8 mouse cellular contexts compared by ENCODE assay signal in the genomic region with DNA sequence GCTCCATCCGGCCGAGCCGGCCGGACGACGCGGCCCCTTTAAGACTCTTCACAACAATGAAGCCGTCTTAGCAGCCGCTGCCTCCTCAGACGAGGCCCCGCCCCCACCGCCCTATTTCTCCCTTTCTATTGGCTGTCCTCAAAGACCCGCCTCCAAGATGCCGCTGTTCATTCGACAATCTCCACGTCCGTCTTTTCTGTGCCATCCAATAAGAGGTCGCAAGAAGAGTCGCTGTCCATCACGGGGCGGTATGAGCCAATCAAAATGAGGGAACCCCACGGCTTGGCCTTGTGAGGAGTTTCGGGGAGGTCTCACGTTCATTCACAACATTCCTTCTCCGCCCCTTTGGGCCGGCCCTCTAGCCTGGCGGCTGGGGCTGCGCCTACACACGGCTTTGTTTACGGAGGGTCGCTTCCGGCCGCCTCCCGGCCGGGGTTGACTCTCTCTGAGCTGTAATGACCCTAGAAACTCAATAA. TPM values are rescaled to one million over a fixed set of nuclear protein-coding genes. Genes with fewer than 3 reads are reported as not detected.
DNase-seq lines count a peak whose midpoint lies in the region; ATAC-seq lines count a peak whose summit lies in the region.

Zswim4 (minus strand) TSS at position 58 of the 476 bp plus-strand sequence.

- H3K9ac ChIP-seq in intestine, embryonic 14.5 days (ENCODE audit: low read length), result peak within 1 kb of the TSS; percentile 95

- peaks cover 11% of the 10 kb centered on the region; the same call in 1 of the 2 replicates for H3K36me3 ChIP-seq in intestine, embryonic 14.5 days (ENCODE audit: control insufficient read depth, insufficient read depth, low read length)

- intact Hi-C loops in left cerebral cortex, postnatal 14 days (cut with DNase I), result no loop called here

- ATAC-seq in intestine, embryonic 14.5 days (replicated peaks; ENCODE audit: low FRiP score, low TSS enrichment, low read depth), result peak; percentile 99

- peak; percentile 92 to 97 for DNase-seq in adrenal gland, adult 18-20 months (ENCODE audit: low spot score in 2 of 2)
- DNase-seq in embryo, embryonic 11 days, result peak; percentile 99
- peak; percentile 98 for DNase-seq in gastrocnemius, postnatal 25 days
- DNase-seq in intestine, embryonic 14.5 days (ENCODE audit: low spot score), result peak; percentile 100
- peak; percentile 99 for DNase-seq in left cerebral cortex, postnatal 14 days (ENCODE audit: low spot score in 2 of 2)
- DNase-seq in mesoderm, embryonic 11.5 days (ENCODE audit: low read depth, low spot score), result peak; percentile 100
- DNase-seq in right cerebral cortex, postnatal 36 days (ENCODE audit: low spot score in 2 of 2), result peak; percentile 99
- peak; percentile 99 for DNase-seq in yolk sac, embryonic 10.5 days (ENCODE audit: low spot score)

- WGBS in intestine, embryonic 14.5 days, result under 1% methylated on average over 35 of the region's 35 CpGs

- peak within 1 kb of the TSS; percentile 93 for H3K4me3 ChIP-seq in intestine, embryonic 14.5 days (ENCODE audit: low read depth, low read length)

- peak within 1 kb of the TSS; percentile 79 for H3K27ac ChIP-seq in intestine, embryonic 14.5 days (ENCODE audit: low read depth)

- H3K9me3 ChIP-seq in intestine, embryonic 14.5 days (ENCODE audit: control insufficient read depth, low read length), result no peaks in the 10 kb centered on the region

- H3K27me3 ChIP-seq in intestine, embryonic 14.5 days (replicated peaks; ENCODE audit: control insufficient read depth, insufficient read depth, low read length), result no peaks in the 10 kb centered on the region

- H3K4me2 ChIP-seq in intestine, embryonic 14.5 days (ENCODE audit: low read length), result peak within 1 kb of the TSS; percentile 57

- H3K4me1 ChIP-seq in intestine, embryonic 14.5 days (replicated peaks; ENCODE audit: control insufficient read depth, insufficient read depth, low read length), result peaks cover 10% of the 10 kb centered on the region

RNA-seq across cellular contexts. Expression of gene Zswim4, which starts in this region (rescaled TPM):
- 10 to 100 TPM; 36.4 to 56.0 TPM for total RNA-seq in adrenal gland, adult 18-20 months (2021)
- total RNA-seq in gastrocnemius, postnatal 25 days (2021), result 1 to 10 TPM; 6.2 to 6.3 TPM
- polyA plus RNA-seq in intestine, embryonic 14.5 days (2014; fragmentation: Nextera tagmentation; extraction: Ambion mirVana), result 10.9 and 11.5 TPM in 2 replicates
- total RNA-seq in left cerebral cortex, postnatal 14 days (2021), result 10 to 100 TPM; 14.1 to 15.0 TPM

Comparison
In these comparisons a context has a peak if more than half of its experiments do, and no peak if none do; other contexts are left out.
1. Peak in every context shown above with its lines: DNase-seq, ATAC-seq, H3K4me3 ChIP-seq and H3K27ac ChIP-seq.